Mouse (Mus musculus): ENCODE data around the gene Rwdd4a. TPM values are rescaled to one million over a fixed set of nuclear protein-coding genes. Genes with fewer than 3 reads are reported as not detected.

The Rwdd4a gene
- total RNA-seq (2023), result 21.9 TPM

GRCm38 (mm10) chr8:47533344-47534125 lies at the start of gene Rwdd4a, which contains the start of gene Trappc11:
Gene Rwdd4a, plus strand, starts transcription at chr8:47533664.
Gene Trappc11, minus strand, starts transcription at chr8:47533470.

Other genes starting within 250 kb of the Rwdd4a start
- gene Stox2, start 87.3 kb upstream of the Rwdd4a start, total RNA-seq (2023), result 0.41 TPM
- 32.7 TPM for gene Trappc11, start 194 bp upstream of the Rwdd4a start, total RNA-seq (2023)
- gene Ing2, start 141.9 kb downstream of the Rwdd4a start, total RNA-seq (2023), result 32.9 TPM
- 38.9 TPM for gene Cdkn2aip, start 180.3 kb downstream of the Rwdd4a start, total RNA-seq (2023)

Data from CD4-positive naive resting alpha-beta T cell, adult 76 days (primary cell).